Comparison of ENCODE assay signal across 23 mouse cellular contexts in the genomic region with DNA sequence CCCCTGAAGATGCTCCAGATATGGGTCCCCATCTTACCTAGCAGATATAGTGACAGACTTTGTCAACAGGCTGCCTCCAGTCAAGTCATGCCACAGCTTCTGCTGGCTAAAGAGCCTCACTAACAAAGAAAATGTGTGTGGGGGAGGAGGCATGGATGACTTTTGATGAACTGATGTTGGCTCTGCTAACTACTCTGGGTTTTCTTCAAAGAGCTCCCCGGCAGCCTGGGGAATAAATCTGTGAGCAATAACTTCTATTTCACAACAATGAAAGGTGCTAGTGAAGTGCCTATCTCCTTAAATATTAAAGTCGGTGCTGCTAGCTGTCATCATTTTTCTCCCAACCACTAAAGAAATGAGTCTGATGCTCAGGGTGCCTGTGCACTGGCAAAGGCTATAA. TPM values are rescaled to one million over a fixed set of nuclear protein-coding genes. Genes with fewer than 3 reads are reported as not detected.
DNase-seq lines count a peak whose midpoint lies in the region; ATAC-seq and TF ChIP-seq lines count a peak whose summit lies in the region.
"Had no signal": no experiment of that assay in that cellular context is flagged by ENCODE, and none has a peak within 500 bp of the region (broad histone marks: within the 10 kb centered on the region; RNA-seq: fewer than 3 reads in every experiment).

No protein-coding gene starts in this region.

- DNase-seq in embryonic facial prominence, embryonic 10.5 days (ENCODE audit: low spot score) = no peak
- no peak for DNase-seq in lung, postnatal 10 days
- DNase-seq in 3T3-L1 (ENCODE audit: low read depth, low spot score) = peak; percentile 45
- DNase-seq: adrenal gland, adult 8-10 months; adrenal gland, postnatal 14 days; adrenal gland, postnatal 36 days; cerebellum, adult 11-12 months; cerebellum, adult 2 months; cerebellum, adult 9-10 months; cerebellum, postnatal 10 days; cerebellum, postnatal 25 days had no signal

- no peaks in the 10 kb centered on the region for H3K36me3 ChIP-seq in embryonic facial prominence, embryonic 13.5 days
- H3K36me3 ChIP-seq in embryonic facial prominence, embryonic 10.5 days (replicated peaks) = no peaks in the 10 kb centered on the region
- no peaks in the 10 kb centered on the region for H3K36me3 ChIP-seq in lung, embryonic 15.5 days
- H3K36me3 ChIP-seq: forebrain, embryonic 10.5 days; forebrain, embryonic 12.5 days had no signal

- peak overlapping the region; percentile 16; the same call in 1 of the 2 replicates for H3K27ac ChIP-seq in embryonic facial prominence, embryonic 13.5 days
- H3K27ac ChIP-seq in embryonic facial prominence, embryonic 10.5 days (replicated peaks) = no peak overlapping the region
- H3K27ac ChIP-seq in lung, embryonic 15.5 days = no peak overlapping the region
- H3K27ac ChIP-seq in embryonic fibroblast, embryonic 13.5 days (ENCODE audit: insufficient read depth, low read length) = peak overlapping the region; percentile 84
- H3K27ac ChIP-seq: forebrain, embryonic 10.5 days; forebrain, embryonic 12.5 days had no signal

- H3K4me3 ChIP-seq in embryonic facial prominence, embryonic 13.5 days = no peak overlapping the region
- no peak overlapping the region for H3K4me3 ChIP-seq in embryonic facial prominence, embryonic 10.5 days
- no peak overlapping the region for H3K4me3 ChIP-seq in lung, embryonic 15.5 days
- H3K4me3 ChIP-seq in embryonic fibroblast, embryonic 13.5 days (ENCODE audit: insufficient read depth, low read length) = no peak overlapping the region
- H3K4me3 ChIP-seq: erythroblast, embryonic 14.5 days; forebrain, embryonic 10.5 days; forebrain, embryonic 12.5 days had no signal

- no peaks in the 10 kb centered on the region for H3K27me3 ChIP-seq in embryonic facial prominence, embryonic 13.5 days
- no peaks in the 10 kb centered on the region for H3K27me3 ChIP-seq in embryonic facial prominence, embryonic 10.5 days (replicated peaks; ENCODE audit: low read depth, poor library complexity, severe bottlenecking)
- H3K27me3 ChIP-seq in lung, embryonic 15.5 days = no peaks in the 10 kb centered on the region
- H3K27me3 ChIP-seq: forebrain, embryonic 12.5 days; Patski had no signal

- no peak for TF ChIP-seq POLR2A in embryonic fibroblast, embryonic 13.5 days (IDR thresholded peaks at IDR 0.05; ENCODE audit: low read depth, low read length)

- H3K9ac ChIP-seq in embryonic facial prominence, embryonic 13.5 days = peak overlapping the region; percentile 23; the same call in 1 of the 2 replicates
- no peak overlapping the region for H3K9ac ChIP-seq in lung, embryonic 15.5 days
- H3K9ac ChIP-seq: forebrain, embryonic 12.5 days had no signal

- ATAC-seq in embryonic facial prominence, embryonic 13.5 days (ENCODE audit: insufficient number of reproducible peaks, insufficient read depth, low FRiP score, low TSS enrichment, low read depth) = no peak
- ATAC-seq in lung, embryonic 15.5 days (ENCODE audit: borderline replicate concordance, extremely low read depth, low FRiP score, low TSS enrichment) = peak; percentile 24; the same call in 1 of the 2 replicates
- ATAC-seq in megakaryocyte progenitor cell, adult 5-6 weeks (replicated peaks; ENCODE audit: poor library complexity) = no peak
- ATAC-seq: activated CD4-positive, CD25-positive, alpha-beta regulatory T cell, adult 4 months; forebrain, embryonic 14.5 days; forebrain, embryonic 16.5 days; Patski had no signal

- peaks cover 20% of the 10 kb centered on the region for H3K4me1 ChIP-seq in embryonic facial prominence, embryonic 13.5 days
- H3K4me1 ChIP-seq in embryonic facial prominence, embryonic 10.5 days = peaks cover 13% of the 10 kb centered on the region
- H3K4me1 ChIP-seq in lung, embryonic 15.5 days = 0 out of 2 replicates have a peak, but pooled peaks cover 5% of the 10 kb centered on the region
- H3K4me1 ChIP-seq in embryonic fibroblast, embryonic 13.5 days (ENCODE audit: control insufficient read depth, insufficient read depth, low read length) = peaks cover 10% of the 10 kb centered on the region; the same call in 1 of the 2 replicates
- H3K4me1 ChIP-seq: forebrain, embryonic 12.5 days had no signal

- 0 out of 2 replicates have a peak, but pooled peaks cover 3% of the 10 kb centered on the region for H3K9me3 ChIP-seq in embryonic facial prominence, embryonic 13.5 days
- no peaks in the 10 kb centered on the region for H3K9me3 ChIP-seq in embryonic facial prominence, embryonic 10.5 days
- H3K9me3 ChIP-seq in lung, embryonic 15.5 days = no peaks in the 10 kb centered on the region
- H3K9me3 ChIP-seq: forebrain, embryonic 10.5 days; forebrain, embryonic 12.5 days had no signal

- TF ChIP-seq CTCF in embryonic fibroblast, embryonic 13.5 days (IDR thresholded peaks at IDR 0.05; ENCODE audit: borderline replicate concordance, insufficient read depth, low read length) = no peak

- no peak overlapping the region for H3K4me2 ChIP-seq in embryonic facial prominence, embryonic 13.5 days
- no peak overlapping the region for H3K4me2 ChIP-seq in lung, embryonic 15.5 days
- H3K4me2 ChIP-seq: forebrain, embryonic 12.5 days had no signal

- WGBS in embryonic facial prominence, embryonic 13.5 days = 55% methylated on average over 2 of the region's 2 CpGs
- WGBS in embryonic facial prominence, embryonic 10.5 days = 87% methylated on average over 2 of the region's 2 CpGs
- 34% methylated on average over 2 of the region's 2 CpGs for WGBS in lung, embryonic 15.5 days

RNA-seq across cellular contexts. Expression of a gene that starts 51.0 kb away (rescaled TPM):
- polyA plus RNA-seq in embryonic facial prominence, embryonic 13.5 days (2015; fragmentation: Nextera tagmentation; extraction: Ambion mirVana) = 7.7 and 8.1 TPM in 2 replicates
- polyA plus RNA-seq in embryonic facial prominence, embryonic 10.5 days (2016; fragmentation: Nextera tagmentation; extraction: Ambion mirVana) = 6.8 and 8.4 TPM in 2 replicates
- polyA plus RNA-seq in lung, embryonic 15.5 days (2015; fragmentation: Nextera tagmentation; extraction: Ambion mirVana) = 3.8 and 4.3 TPM in 2 replicates
- 1.7 and 2.4 TPM in 2 replicates for polyA plus RNA-seq in embryonic fibroblast, embryonic 13.5 days (2011; ENCODE audit: insufficient read length, low read depth, missing spikeins)
- 0.51 and 0.64 TPM in 2 replicates for total RNA-seq in megakaryocyte progenitor cell, adult 5-6 weeks (2015)
- total RNA-seq in megakaryocyte progenitor cell, adult 5-6 weeks (2017) = 0.04 and 0.10 TPM in 2 replicates
- total RNA-seq: MEL had no signal
- polyA plus RNA-seq: erythroblast, embryonic 14.5 days had no signal

Comparison
In these comparisons a context has a peak if more than half of its experiments do, and no peak if none do; other contexts are left out.
1. H3K27ac ChIP-seq: peak in embryonic facial prominence, embryonic 13.5 days (single experiment) and embryonic fibroblast, embryonic 13.5 days (single experiment); none in embryonic facial prominence, embryonic 10.5 days (single experiment) and lung, embryonic 15.5 days (single experiment).